Mouse (Mus musculus) embryonic stem cell, embryonic (primary cell): Measurements from ENCODE around the gene Asb18.

ENCODE experiments used
- CTCF ChIA-PET, 4 experiments: fragments of 300-600 bp in 2 of 4; fragments of 350-600 bp in 2 of 4; sonication (Branson Sonifier 250); formaldehyde crosslinking; loops; one replicate each; lab custom pipeline; 2022; ENCODE audit warnings: inconsistent platforms in 2 of 4; lab: Charles Lee
- POLR2A ChIA-PET, 4 experiments: fragments of 300-600 bp in 2 of 4; fragments of 350-600 bp in 2 of 4; sonication (Branson Sonifier 250); formaldehyde crosslinking; loops; one replicate each; lab custom pipeline; 2022; ENCODE audit warnings: antibody characterized with exemption in 4 of 4, inconsistent platforms in 1 of 4; lab: Charles Lee

Gene Asb18

GRCm38 (mm10) chr1:89941701-89942381 is 72.6 kb downstream of the Asb18 start:
- CTCF ChIA-PET: interaction anchor here (0.6 to 3.4 kb wide), 26 partner anchors 8 to 598 kb away, joined by 3 to 18 read pairs (median 4); partner anchors contain the start of gene Gbx2 (in 1 of the 4)
- POLR2A ChIA-PET: interaction anchor here (0.6 to 1.6 kb wide), 15 partner anchors 10 to 581 kb away, joined by 3 to 9 read pairs (median 4); partner anchors contain the start of gene Gbx2 (in 2 of the 4)

- POLR2A ChIA-PET: interaction anchor here (0.6 to 1.6 kb wide), 15 partner anchors 9 to 907 kb away, joined by 3 to 9 read pairs (median 3); partner anchors contain the start of gene Gbx2 (in 2 of the 4)
- CTCF ChIA-PET: interaction anchor here (0.6 to 3.4 kb wide), 25 partner anchors 10 to 650 kb away, joined by 3 to 18 read pairs (median 4); partner anchors contain the start of gene Gbx2 (in 2 of the 4)
Measured at GRCm38 (mm10) chr1:89940961-89941524, 73.4 kb downstream of the Asb18 start.

GRCm38 (mm10) chr1:89939981-89940726 is 74.3 kb downstream of the Asb18 start:
- ChIA-PET CTCF (interaction anchor here (0.6 to 3.4 kb wide), 54 partner anchors 9 to 653 kb away, joined by 3 to 28 read pairs (median 4); partner anchors contain the start of gene Gbx2 (in 2 of the 4)), POLR2A (interaction anchor here in 3 of 4 experiments (0.6 to 2.1 kb wide), 23 partner anchors 9 to 908 kb away, joined by 3 to 14 read pairs (median 4); partner anchors contain the start of gene Gbx2 (in 2 of the 3))

- ChIA-PET CTCF (interaction anchor here (0.6 to 3.4 kb wide), 58 partner anchors 9 to 653 kb away, joined by 3 to 28 read pairs (median 4); partner anchors contain the start of gene Gbx2 (in 2 of the 4)), POLR2A (interaction anchor here (0.7 to 2.1 kb wide), 20 partner anchors 8 to 809 kb away, joined by 3 to 14 read pairs (median 4); partner anchors contain the start of gene Gbx2 (in 2 of the 4))
Measured at GRCm38 (mm10) chr1:89939596-89939960, 74.9 kb downstream of the Asb18 start.

GRCm38 (mm10) chr1:89938884-89939595 is 75.4 kb downstream of the Asb18 start:
- ChIA-PET CTCF (interaction anchor here (0.6 to 3.4 kb wide), 53 partner anchors 8 to 654 kb away, joined by 3 to 28 read pairs (median 4); partner anchors contain the start of gene Gbx2 (in 2 of the 4)), POLR2A (interaction anchor here (0.7 to 2.1 kb wide), 22 partner anchors 8 to 808 kb away, joined by 3 to 14 read pairs (median 4); partner anchors contain the start of genes Gbx2 (in 2 of the 4) and Ackr3 (in 1 of the 4))

DNA sequence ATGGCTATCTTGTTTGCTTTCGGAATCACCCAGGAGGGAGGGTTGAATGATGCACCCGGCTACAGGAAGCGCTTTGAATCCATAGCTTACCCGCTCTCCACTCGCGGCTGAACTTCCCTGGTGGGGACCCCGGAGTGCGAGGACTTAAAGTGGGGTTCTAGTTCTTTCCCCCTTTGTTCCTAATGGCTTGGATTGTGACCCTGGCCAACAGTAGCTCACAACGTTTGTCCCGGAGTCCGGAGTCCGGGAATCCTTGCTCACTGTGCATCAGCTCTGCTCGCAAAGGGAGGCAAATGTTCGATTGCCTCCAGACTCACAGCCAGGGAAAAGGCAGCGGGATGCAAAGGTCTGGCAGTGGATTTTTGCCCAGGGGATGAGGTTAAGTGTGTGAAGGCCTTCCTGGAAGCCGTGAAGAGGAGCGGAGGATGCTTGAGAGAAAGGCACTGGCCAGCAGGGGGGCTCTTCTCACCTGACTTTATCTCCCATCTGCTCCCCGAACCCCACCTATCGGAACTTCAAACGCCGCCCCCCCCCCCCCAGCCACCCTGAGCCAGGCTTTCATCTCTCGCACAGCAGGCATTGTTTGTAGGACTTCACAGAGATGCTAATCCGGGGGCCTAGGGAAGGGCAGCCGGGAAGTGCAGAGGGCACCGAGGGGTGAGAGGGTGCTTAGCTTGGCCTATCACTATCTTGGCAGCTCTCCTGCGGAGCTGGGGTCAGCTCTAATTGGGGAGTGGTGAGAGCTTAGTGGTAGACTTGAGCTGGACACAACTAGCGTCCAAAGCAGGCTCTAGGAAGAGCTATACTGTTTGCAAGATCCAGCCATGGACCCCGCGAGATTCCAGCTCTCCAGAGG is 78.7 kb downstream of the Asb18 start:
- POLR2A ChIA-PET: interaction anchor here in 2 of 4 experiments (0.5 to 3.7 kb wide), 15 partner anchors 10 to 292 kb away, joined by 3 to 36 read pairs (median 3); no protein-coding TSS in a partner anchor
- CTCF ChIA-PET: interaction anchor here in 2 of 4 experiments (0.6 to 3.1 kb wide), 11 partner anchors 12 to 624 kb away, joined by 3 to 13 read pairs (median 4); no protein-coding TSS in a partner anchor

GRCm38 (mm10) chr1:89934316-89935260 is 79.9 kb downstream of the Asb18 start:
- CTCF ChIA-PET: interaction anchor here (0.6 to 3.1 kb wide), 10 partner anchors 7 to 377 kb away, joined by 3 to 10 read pairs (median 4); no protein-coding TSS in a partner anchor

DNA sequence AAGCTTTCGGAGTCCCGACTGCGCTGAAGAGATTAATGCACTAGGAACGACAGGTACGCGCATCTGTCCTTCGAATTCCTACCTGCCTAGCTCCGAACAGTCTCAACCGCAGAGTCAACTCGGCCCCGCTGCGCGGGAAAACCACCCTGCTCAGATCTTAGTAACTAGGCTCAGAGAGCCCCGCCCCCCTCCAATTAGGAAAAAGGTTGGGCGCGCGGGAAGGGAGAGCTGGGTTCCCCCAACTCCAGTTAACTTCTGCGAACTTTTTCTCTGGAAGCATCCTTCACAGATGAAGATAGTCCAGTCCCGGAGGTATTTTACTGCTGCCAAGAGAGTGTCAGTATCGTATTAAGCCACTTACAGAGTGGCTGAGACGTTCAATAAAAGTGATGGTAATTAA is 80.7 kb downstream of the Asb18 start:
- CTCF ChIA-PET: interaction anchor here in 2 of 4 experiments (0.8 to 3.1 kb wide), 3 partner anchors 8 to 290 kb away, joined by 4 to 9 read pairs (median 5); no protein-coding TSS in a partner anchor

More at GRCm38 (mm10) chr1:89934316-89935260, 79.9 kb downstream of the Asb18 start:
- POLR2A ChIA-PET: interaction anchor here (0.6 to 3.7 kb wide), 22 partner anchors 9 to 727 kb away, joined by 3 to 36 read pairs (median 4); no protein-coding TSS in a partner anchor

DNA sequence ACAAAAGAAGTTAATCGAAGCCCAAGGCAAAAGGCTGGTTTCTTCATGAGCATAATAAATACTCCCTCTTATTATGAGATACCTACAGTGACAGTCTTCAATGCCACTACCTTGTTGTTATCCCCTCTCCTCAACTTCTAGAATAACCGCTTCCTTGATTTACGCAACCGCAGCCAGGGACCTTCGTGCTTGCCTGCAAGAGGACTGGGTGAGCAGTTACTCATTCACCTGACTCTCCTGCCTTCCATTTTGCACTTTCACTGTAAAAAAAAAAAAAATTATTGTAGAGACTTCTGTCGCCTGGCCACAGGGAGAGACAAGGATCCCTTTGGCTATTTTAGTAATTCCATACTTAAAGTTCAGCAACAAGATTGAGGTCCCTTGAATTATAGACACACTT is 81.4 kb downstream of the Asb18 start:
- ChIA-PET POLR2A (interaction anchor here in 2 of 4 experiments (0.7 to 3.7 kb wide), 4 partner anchors 8 to 592 kb away, joined by 4 to 36 read pairs (median 5); no protein-coding TSS in a partner anchor), CTCF (interaction anchor here in 1 of 4 experiments (2.0 kb wide), 1 partner anchor 289 kb away, joined by 4 read pairs; no protein-coding TSS in a partner anchor)

More for the DNA sequence above, 80.7 kb downstream of the Asb18 start:
- POLR2A ChIA-PET: interaction anchor here (0.6 to 3.7 kb wide), 15 partner anchors 9 to 727 kb away, joined by 3 to 36 read pairs (median 4); no protein-coding TSS in a partner anchor

DNA sequence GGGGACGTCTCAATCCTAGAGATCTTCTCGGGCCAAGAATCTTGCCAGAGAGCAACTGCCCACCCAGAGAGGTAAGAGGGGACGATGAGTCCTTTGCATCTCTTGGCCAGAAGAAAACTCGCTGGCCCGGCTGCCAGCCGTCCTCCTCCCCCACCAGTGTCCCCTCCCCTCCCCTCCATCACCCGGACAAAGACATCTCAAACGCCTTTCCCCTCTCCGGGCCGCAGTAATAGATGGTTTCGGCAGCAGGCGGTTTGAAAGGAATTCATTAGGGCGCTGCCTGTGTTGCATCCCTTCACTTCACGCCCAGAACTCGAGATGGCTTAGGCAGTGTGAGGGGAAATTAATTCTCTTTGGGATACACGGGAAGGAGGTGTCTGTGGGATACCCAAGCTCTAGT is 81.8 kb downstream of the Asb18 start:
- ChIA-PET CTCF (no interaction called here), POLR2A (interaction anchor here in 3 of 4 experiments (0.7 to 2.7 kb wide), 6 partner anchors 9 to 592 kb away, joined by 4 to 16 read pairs (median 6); no protein-coding TSS in a partner anchor)

DNA sequence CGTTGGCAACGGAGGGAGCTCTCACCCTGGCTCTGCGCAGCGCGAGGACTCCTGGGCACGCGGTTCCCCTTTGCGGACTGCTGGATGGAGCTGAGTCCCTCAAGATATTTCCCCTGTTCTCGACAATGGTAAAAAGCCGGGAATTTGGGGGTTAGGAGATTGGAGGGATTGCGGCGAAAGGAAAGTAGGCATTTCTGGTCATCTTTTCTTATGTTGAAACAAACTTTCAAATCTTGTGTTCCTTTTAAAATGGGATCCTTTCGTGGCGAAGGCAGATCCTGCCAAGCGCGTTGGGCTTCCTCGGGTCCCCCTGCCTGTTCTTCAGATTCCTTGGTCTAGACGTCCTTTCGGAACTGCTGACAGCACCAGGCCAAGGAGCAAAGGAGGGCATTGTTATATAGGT is 82.4 kb downstream of the Asb18 start:
- CTCF ChIA-PET: interaction anchor here in 2 of 4 experiments (0.6 to 3.0 kb wide), 3 partner anchors 7 to 475 kb away, joined by 4 to 28 read pairs (median 5); no protein-coding TSS in a partner anchor

GRCm38 (mm10) chr1:89931120-89931519 is 83.3 kb downstream of the Asb18 start, which contains the start of gene Gbx2:
Gene Gbx2, minus strand, starts transcription at chr1:89931179.
- POLR2A ChIA-PET: interaction anchor here in 3 of 4 experiments (0.6 to 2.7 kb wide), 27 partner anchors 8 to 344 kb away, joined by 3 to 16 read pairs (median 3); no protein-coding TSS in a partner anchor
- CTCF ChIA-PET: interaction anchor here in 3 of 4 experiments (0.6 to 3.2 kb wide), 7 partner anchors 8 to 460 kb away, joined by 3 to 28 read pairs (median 4); no protein-coding TSS in a partner anchor

More for the DNA sequence above, 82.4 kb downstream of the Asb18 start:
- POLR2A ChIA-PET: interaction anchor here in 2 of 4 experiments (0.7 to 2.7 kb wide), 13 partner anchors 9 to 260 kb away, joined by 3 to 16 read pairs (median 3); no protein-coding TSS in a partner anchor

GRCm38 (mm10) chr1:89930551-89930950 is 83.9 kb downstream of the Asb18 start:
- POLR2A ChIA-PET: interaction anchor here in 3 of 4 experiments (0.6 to 2.7 kb wide), 20 partner anchors 8 to 345 kb away, joined by 3 to 16 read pairs (median 4); no protein-coding TSS in a partner anchor
- CTCF ChIA-PET: interaction anchor here (0.6 to 3.2 kb wide), 12 partner anchors 9 to 1942 kb away, joined by 3 to 28 read pairs (median 4); no protein-coding TSS in a partner anchor
